Mouse (Mus musculus): Measurements from ENCODE around the gene Spem2.

The Spem2 gene

DNA sequence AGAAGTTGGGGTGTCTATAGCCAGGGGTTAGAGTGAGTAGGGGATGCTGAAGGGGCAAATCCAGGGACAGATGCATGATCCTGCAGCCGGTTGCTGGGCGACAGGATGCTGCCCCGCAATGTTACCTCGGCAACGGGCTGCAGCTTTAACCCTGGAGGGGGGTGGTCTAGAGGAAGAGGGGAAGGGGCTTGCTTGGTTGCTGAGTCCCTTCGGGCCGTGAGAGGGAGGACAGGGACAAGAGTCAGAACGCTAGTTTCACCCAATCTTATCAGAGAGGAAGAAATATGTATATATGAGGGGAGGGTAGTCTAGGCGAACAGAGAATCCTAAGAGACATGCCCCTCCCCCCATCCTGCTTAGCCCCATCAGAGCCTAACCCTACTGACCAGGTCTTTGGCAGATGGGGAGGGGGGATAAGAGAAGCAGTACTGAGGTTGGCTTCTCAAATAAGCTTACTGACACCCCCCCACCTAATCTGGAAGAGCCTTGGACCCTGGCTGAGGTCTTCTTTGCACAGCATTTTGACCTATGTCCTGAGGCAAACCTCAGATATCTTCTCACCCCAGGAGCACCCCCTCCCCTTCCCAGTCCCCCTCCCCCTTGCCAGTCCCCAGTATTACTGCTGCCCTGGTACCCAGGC is 17.2 kb upstream of the Spem2 start:
- no peak for DNase-seq (ENCODE audit: low spot score in 2 of 2)

GRCm38 (mm10) chr11:69834001-69834549 is 15.8 kb upstream of the Spem2 start:
- no peak for DNase-seq (ENCODE audit: low spot score in 2 of 2)

DNA sequence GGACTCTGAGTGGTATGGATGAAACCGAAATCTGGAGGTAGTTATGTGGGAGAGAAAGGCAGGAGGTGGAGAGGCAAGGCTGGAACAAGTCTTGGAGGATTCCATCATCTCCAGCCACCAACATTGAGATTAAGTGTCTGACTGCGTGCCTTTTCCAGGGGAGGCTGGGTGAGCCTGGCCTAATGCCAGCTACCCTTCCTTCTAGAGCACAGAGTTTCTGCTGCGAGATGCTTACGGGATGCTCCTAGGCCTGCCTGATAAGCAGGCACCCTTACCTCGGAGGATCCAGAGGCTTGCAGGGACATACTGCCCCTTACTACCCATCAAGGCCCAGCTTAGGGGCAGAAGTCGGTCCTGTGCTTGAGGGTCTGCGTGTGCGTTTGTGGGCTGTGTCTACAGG is 15.3 kb upstream of the Spem2 start:
- no peak for DNase-seq (ENCODE audit: low spot score in 2 of 2)

GRCm38 (mm10) chr11:69828832-69829231 is 10.6 kb upstream of the Spem2 start:
- no peak for DNase-seq (ENCODE audit: low spot score in 2 of 2)

DNA sequence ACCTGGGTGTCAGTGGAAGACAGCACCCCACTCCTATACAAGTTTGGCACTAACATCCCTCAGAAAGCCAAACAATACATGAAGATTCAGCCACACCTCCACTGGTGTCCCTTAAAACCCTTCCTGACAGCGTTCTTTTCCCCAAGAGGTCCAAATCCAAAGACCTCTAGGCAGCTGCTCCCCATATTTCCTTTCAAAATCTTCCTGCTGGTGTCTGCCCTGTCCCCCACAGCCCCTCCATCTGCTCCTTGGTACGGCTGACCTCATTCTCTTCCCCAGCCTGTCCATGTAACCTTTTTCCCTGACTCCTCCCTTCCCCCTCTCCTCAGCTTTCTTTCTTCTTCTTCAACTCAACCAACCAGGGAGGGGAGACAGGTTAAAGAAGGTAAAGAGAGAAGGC is 5.2 kb upstream of the Spem2 start:
- DNase-seq (ENCODE audit: low spot score in 2 of 2) = no peak

GRCm38 (mm10) chr11:69822080-69822479 is 3.8 kb upstream of the Spem2 start, which contains the start of gene Spem1:
Gene Spem1 (minus strand): TSS chr11:69822180.
- no peak for DNase-seq (ENCODE audit: low spot score in 2 of 2)

GRCm38 (mm10) chr11:69818871-69819270 is 606 bp upstream of the Spem2 start:
- no peak for DNase-seq (ENCODE audit: low spot score in 2 of 2)

- DNase-seq (ENCODE audit: low spot score in 2 of 2) = no peak
Observed at GRCm38 (mm10) chr11:69816520-69816919, 1.7 kb downstream of the Spem2 start.

GRCm38 (mm10) chr11:69815155-69815554 is 3.1 kb downstream of the Spem2 start, which contains the start of gene Gm39566:
Gene Gm39566 (minus strand): TSS chr11:69815298.
- no peak for DNase-seq (ENCODE audit: low spot score in 2 of 2)

- no peak for DNase-seq (ENCODE audit: low spot score in 2 of 2)
Observed at GRCm38 (mm10) chr11:69810280-69810679, 8.0 kb downstream of the Spem2 start.

GRCm38 (mm10) chr11:69807641-69808040 is 10.6 kb downstream of the Spem2 start:
- no peak for DNase-seq (ENCODE audit: low spot score in 2 of 2)

DNA sequence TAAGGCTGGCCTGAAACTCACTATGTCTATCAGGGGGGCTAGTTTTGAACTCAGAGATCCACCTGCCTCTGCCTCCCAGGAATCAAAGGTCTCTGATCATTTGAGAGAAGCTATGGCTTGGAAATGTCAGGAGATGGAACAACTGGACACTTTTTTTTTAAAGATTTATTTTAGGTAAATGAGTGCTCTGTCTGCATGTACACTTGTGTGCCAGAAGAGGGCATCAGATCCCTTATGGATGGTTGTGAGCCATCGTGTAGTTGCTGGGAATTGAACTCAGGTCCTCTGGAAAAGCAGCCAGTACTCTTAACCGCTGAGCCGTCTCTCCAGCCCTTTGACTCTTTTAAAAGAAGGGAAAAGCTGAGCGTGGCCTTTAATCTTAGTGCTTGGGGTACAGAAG is 11.9 kb downstream of the Spem2 start:
- DNase-seq (ENCODE audit: low spot score in 2 of 2) = no peak

- DNase-seq (ENCODE audit: low spot score in 2 of 2) = no peak
Observed at GRCm38 (mm10) chr11:69804972-69805909, 13.0 kb downstream of the Spem2 start, which contains the start of gene Tmem102. Gene Tmem102 (minus strand): TSS chr11:69805624.

GRCm38 (mm10) chr11:69804652-69804940 is 13.7 kb downstream of the Spem2 start:
- no peak for DNase-seq (ENCODE audit: low spot score in 2 of 2)

DNA sequence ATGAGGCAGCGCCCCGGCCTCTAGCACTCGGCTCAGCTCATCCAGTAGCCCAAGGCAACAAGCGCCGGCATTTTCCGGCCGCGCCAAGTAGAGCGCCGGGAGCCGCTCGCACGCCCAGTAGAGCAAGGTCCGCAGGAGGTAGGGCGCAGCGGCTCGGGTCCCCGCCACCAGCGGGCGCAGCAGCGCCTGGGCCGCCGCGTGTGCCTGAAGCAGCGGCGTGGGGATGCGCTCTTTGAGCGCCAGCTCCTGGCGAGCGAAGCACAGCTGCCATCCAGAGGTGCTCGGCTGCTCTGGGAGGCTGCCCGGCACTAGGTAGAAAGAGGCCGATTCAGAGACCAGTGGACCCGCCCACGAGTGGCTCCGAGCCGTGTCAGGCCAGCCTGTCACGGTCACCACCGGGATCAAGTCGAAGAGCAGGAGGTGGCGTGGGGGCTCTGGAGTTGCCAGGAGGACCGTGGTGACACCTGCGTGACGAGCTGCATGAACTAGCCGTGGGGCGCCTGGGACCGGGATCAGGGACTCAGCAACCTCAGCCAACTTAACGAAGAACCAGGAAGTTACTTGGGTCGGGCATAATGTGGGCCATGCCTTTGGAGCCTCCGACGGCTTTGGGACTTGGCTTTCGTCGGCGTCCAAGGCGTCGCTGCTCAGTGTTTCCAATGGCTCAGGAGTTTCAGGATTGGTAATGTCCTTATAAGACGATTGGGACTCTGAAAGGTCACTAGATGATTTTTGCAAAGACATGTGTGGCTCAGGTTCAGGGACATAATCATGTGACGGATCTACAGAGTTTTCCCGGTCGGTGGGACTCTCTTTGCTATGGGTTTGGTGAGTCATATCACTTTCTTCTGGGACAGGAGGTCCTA is 14.2 kb downstream of the Spem2 start:
- peak in 1 of 2 experiments; percentile 71 for DNase-seq (ENCODE audit: low spot score in 2 of 2)

GRCm38 (mm10) chr11:69803328-69803727 is 14.9 kb downstream of the Spem2 start:
- DNase-seq (ENCODE audit: low spot score in 2 of 2) = no peak

GRCm38 (mm10) chr11:69802648-69803105 is 15.6 kb downstream of the Spem2 start:
- peak; percentile 79 to 86 for DNase-seq (ENCODE audit: low spot score in 2 of 2)

GRCm38 (mm10) chr11:69801379-69801977 is 16.8 kb downstream of the Spem2 start, which contains the start of gene Fgf11:
Gene Fgf11 (minus strand): TSS chr11:69801857.
- DNase-seq (ENCODE audit: low spot score in 2 of 2) = no peak

DNA sequence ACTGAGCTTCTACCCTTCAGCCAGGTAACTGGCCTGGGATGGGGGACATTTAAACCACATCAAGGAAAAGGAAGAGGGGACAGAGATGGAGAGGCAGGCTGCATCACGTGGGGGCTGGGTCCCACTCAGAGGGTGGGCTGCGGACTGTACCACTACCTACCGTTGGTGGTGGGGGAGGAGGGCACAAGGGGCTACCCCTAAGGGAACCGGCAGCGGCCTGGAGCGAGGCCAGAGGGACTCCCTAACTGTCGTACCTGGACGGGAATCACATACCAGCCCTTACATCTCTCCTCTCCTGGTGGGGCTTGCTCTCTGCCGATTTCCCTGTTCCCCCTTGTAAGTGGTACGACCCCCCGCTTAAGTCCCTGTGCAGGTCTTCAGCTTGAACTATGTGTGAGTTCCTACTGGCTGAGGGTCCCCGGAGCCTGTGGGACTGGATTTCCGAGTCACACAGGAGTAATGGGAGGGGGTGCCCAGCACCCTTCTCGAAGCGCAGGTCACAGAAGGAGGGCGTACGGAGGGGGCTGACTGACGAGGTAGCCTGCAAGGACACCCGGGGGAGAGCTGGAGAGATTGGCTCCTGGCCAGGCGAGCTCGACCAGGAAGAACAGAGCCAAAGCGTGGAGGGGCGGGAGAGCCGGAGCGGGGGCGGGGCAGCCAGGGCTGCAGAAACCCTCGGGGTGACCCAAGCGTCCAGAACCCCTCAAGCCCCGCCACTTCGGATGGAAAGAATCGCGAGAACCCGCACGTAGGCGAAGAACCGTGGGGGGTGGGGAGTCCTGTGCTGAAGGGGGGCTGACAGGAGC is 17.7 kb downstream of the Spem2 start:
- DNase-seq (ENCODE audit: low spot score in 2 of 2) = peak; percentile 73 to 79

GRCm38 (mm10) chr11:69800138-69800391 is 18.2 kb downstream of the Spem2 start:
- DNase-seq (ENCODE audit: low spot score in 2 of 2) = no peak
